Mouse (Mus musculus): Measurements from ENCODE around the gene Jarid2. TPM values are rescaled to one million over a fixed set of nuclear protein-coding genes. Genes with fewer than 3 reads are reported as not detected.

Gene Jarid2
- total RNA-seq, 1 experiment = 190 TPM

DNA sequence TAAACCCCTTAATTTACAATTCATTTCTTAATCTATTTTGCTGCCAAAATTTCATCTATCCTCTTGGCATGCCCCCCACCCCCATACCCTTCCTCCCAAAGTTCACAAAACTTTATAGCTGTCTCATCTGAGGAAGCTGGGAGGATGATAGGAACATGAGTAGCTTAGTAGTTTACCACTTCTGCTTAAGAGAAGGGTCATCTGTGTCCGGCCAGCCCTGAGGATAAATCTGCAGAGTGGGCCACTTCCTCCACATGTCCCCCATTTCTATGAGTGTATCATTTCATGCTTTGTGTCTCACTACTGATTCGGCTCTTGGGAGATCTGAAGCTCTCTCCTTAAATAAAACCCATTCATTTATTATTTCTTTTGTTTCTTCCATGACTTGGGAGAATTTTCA, 102.8 kb downstream of the Jarid2 start:
- TF ChIP-seq HCFC1 (IDR thresholded peaks at IDR 0.05; ENCODE audit: borderline replicate concordance, insufficient read depth, low read length) = no peak
- no peak for TF ChIP-seq ZNF384 (IDR thresholded peaks at IDR 0.05; ENCODE audit: low read depth, low read length)
- TF ChIP-seq CHD2 (IDR thresholded peaks at IDR 0.05; ENCODE audit: low read depth, low read length) = no peak
- TF ChIP-seq MAFK (IDR thresholded peaks at IDR 0.05; ENCODE audit: insufficient read depth, low read depth, low read length) = no peak
- no peak for TF ChIP-seq ZC3H11A (IDR thresholded peaks at IDR 0.05; ENCODE audit: borderline replicate concordance, low read depth, low read length)
- H3K27ac ChIP-seq (ENCODE audit: insufficient read depth, low read depth, low read length, poor library complexity, severe bottlenecking) = no peak overlapping the region
- in situ Hi-C loops (cut with MboI; ENCODE audit: low sequenced_read_pairs in 2 of 2, unreplicated experiment in 2 of 2) = no loop called here
- peaks cover 5 to 15% of the 10 kb centered on the region in 2 experiments; a peak in 3 of 4 replicates for H3K4me1 ChIP-seq (ENCODE audit: control insufficient read depth in 2 of 2, insufficient read depth in 2 of 2, low read length in 2 of 2, poor library complexity in 1 of 2)
- H3K9ac ChIP-seq (ENCODE audit: insufficient read depth, low read depth, low read length, poor library complexity, severe bottlenecking) = no peak overlapping the region
- peaks cover 9% of the 10 kb centered on the region for H3K36me3 ChIP-seq (ENCODE audit: control insufficient read depth, insufficient read depth, low read length, poor library complexity, severe bottlenecking)
- no peak for DNase-seq (ENCODE audit: low read depth, low spot score)
- H3K4me3 ChIP-seq (ENCODE audit: insufficient read depth in 1 of 2, low read depth in 1 of 2, low read length in 2 of 2, poor library complexity in 1 of 2, severe bottlenecking in 1 of 2) = no peak overlapping the region
- no peaks in the 10 kb centered on the region for H3K9me3 ChIP-seq (ENCODE audit: control insufficient read depth, insufficient read depth, low read depth, low read length)

DNA sequence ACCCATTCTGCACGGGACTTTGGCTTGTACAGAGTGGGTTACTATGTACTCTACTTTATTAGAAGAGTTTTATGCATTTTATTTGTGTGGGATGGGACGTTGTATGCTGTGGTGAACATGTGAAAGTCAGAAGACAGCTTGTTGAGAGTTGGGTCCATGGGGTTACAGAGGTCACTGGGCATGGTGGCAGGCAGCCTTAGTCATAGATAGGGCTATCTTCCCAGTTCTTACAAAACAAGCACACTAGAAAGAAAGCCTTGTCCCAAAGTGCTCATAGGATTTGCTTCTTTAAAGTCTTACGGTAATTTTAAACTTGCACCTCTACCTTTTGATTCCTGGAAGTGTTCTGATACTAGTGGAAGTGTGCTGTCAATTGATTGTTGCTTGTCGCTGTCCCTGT, 103.6 kb downstream of the Jarid2 start:
- peaks cover 9% of the 10 kb centered on the region for H3K36me3 ChIP-seq (ENCODE audit: control insufficient read depth, insufficient read depth, low read length, poor library complexity, severe bottlenecking)
- no peak overlapping the region for H3K9ac ChIP-seq (ENCODE audit: insufficient read depth, low read depth, low read length, poor library complexity, severe bottlenecking)
- H3K27ac ChIP-seq (ENCODE audit: insufficient read depth, low read depth, low read length, poor library complexity, severe bottlenecking) = no peak overlapping the region
- in situ Hi-C loops (cut with MboI; ENCODE audit: low sequenced_read_pairs in 2 of 2, unreplicated experiment in 2 of 2) = no loop called here
- H3K4me1 ChIP-seq (ENCODE audit: control insufficient read depth in 2 of 2, insufficient read depth in 2 of 2, low read length in 2 of 2, poor library complexity in 1 of 2) = peaks cover 5 to 19% of the 10 kb centered on the region in 2 experiments; a peak in 3 of 4 replicates
- DNase-seq (ENCODE audit: low read depth, low spot score) = no peak
- H3K4me3 ChIP-seq (ENCODE audit: insufficient read depth in 1 of 2, low read depth in 1 of 2, low read length in 2 of 2, poor library complexity in 1 of 2, severe bottlenecking in 1 of 2) = no peak overlapping the region
- H3K9me3 ChIP-seq (ENCODE audit: control insufficient read depth, insufficient read depth, low read depth, low read length) = no peaks in the 10 kb centered on the region
- no peak for TF ChIP-seq ZC3H11A (IDR thresholded peaks at IDR 0.05; ENCODE audit: borderline replicate concordance, low read depth, low read length)
- TF ChIP-seq MAFK (IDR thresholded peaks at IDR 0.05; ENCODE audit: insufficient read depth, low read depth, low read length) = no peak
- no peak for TF ChIP-seq HCFC1 (IDR thresholded peaks at IDR 0.05; ENCODE audit: borderline replicate concordance, insufficient read depth, low read length)
- TF ChIP-seq CHD2 (IDR thresholded peaks at IDR 0.05; ENCODE audit: low read depth, low read length) = no peak
- TF ChIP-seq ZNF384 (IDR thresholded peaks at IDR 0.05; ENCODE audit: low read depth, low read length) = no peak

DNA sequence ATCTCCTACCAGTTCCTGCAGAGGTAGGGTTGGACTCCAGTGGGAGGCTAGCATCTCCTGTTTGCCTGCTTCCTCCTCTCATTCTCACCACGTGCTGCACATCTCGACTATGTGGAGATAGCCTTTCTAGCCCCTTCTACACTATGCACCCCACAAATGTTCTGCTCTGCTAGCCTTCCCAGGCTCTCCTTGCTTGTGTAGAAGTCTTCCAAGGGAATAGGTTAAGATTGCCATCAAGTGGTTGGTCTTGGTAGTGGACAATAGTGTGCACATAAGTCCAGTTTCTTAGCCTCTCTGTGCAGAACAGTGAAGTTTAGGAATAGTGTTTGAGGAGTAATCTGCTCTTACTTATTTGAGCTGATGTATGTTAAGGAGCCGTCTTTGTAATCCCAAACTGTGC, 104.1 kb downstream of the Jarid2 start:
- TF ChIP-seq MAFK (IDR thresholded peaks at IDR 0.05; ENCODE audit: insufficient read depth, low read depth, low read length) = no peak
- TF ChIP-seq CHD2 (IDR thresholded peaks at IDR 0.05; ENCODE audit: low read depth, low read length) = no peak
- no peak for DNase-seq (ENCODE audit: low read depth, low spot score)
- Histone ChIP-seq H3K9ac (ENCODE audit: insufficient read depth, low read depth, low read length, poor library complexity, severe bottlenecking) (no peak overlapping the region), H3K36me3 (ENCODE audit: control insufficient read depth, insufficient read depth, low read length, poor library complexity, severe bottlenecking) (peaks cover 9% of the 10 kb centered on the region), H3K27ac (ENCODE audit: insufficient read depth, low read depth, low read length, poor library complexity, severe bottlenecking) (no peak overlapping the region), H3K9me3 (ENCODE audit: control insufficient read depth, insufficient read depth, low read depth, low read length) (no peaks in the 10 kb centered on the region), H3K4me3 (ENCODE audit: insufficient read depth in 1 of 2, low read depth in 1 of 2, low read length in 2 of 2, poor library complexity in 1 of 2, severe bottlenecking in 1 of 2) (no peak overlapping the region), H3K4me1 (ENCODE audit: control insufficient read depth in 2 of 2, insufficient read depth in 2 of 2, low read length in 2 of 2, poor library complexity in 1 of 2) (peaks cover 8 to 19% of the 10 kb centered on the region in 2 experiments)
- in situ Hi-C loops (cut with MboI; ENCODE audit: low sequenced_read_pairs in 2 of 2, unreplicated experiment in 2 of 2) = no loop called here

DNA sequence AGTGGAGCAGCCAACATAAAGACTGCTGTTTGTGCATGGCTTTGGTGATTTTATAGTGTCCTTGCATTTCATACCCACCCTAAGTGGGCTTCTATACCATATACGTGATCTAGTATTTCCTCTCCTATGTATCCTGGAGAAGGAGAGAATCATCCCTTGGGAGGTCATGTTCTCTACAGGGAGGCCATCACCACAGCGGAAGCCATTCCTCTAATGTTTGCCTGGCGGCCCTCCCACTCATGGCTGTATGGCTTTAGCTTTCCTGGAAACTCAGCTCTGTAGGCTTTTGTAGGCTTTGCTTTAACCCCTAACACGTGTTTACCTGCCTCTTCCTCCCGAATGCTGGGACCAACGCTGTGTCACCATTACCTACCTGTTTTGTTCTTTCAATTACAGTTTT, 108.2 kb downstream of the Jarid2 start:
- in situ Hi-C loops (cut with MboI; ENCODE audit: low sequenced_read_pairs in 2 of 2, unreplicated experiment in 2 of 2) = no loop called here
- no peaks in the 10 kb centered on the region for H3K9me3 ChIP-seq (ENCODE audit: control insufficient read depth, insufficient read depth, low read depth, low read length)
- peaks cover 13 to 19% of the 10 kb centered on the region in 2 experiments for H3K4me1 ChIP-seq (ENCODE audit: control insufficient read depth in 2 of 2, insufficient read depth in 2 of 2, low read length in 2 of 2, poor library complexity in 1 of 2)
- no peak overlapping the region; the same call in 1 of the 2 replicates for H3K27ac ChIP-seq (ENCODE audit: insufficient read depth, low read depth, low read length, poor library complexity, severe bottlenecking)
- H3K4me3 ChIP-seq (ENCODE audit: insufficient read depth in 1 of 2, low read depth in 1 of 2, low read length in 2 of 2, poor library complexity in 1 of 2, severe bottlenecking in 1 of 2) = no peak overlapping the region
- no peak overlapping the region for H3K9ac ChIP-seq (ENCODE audit: insufficient read depth, low read depth, low read length, poor library complexity, severe bottlenecking)
- TF ChIP-seq MAFK (IDR thresholded peaks at IDR 0.05; ENCODE audit: insufficient read depth, low read depth, low read length) (no peak), CHD2 (IDR thresholded peaks at IDR 0.05; ENCODE audit: low read depth, low read length) (no peak), HCFC1 (IDR thresholded peaks at IDR 0.05; ENCODE audit: borderline replicate concordance, insufficient read depth, low read length) (no peak), ZNF384 (IDR thresholded peaks at IDR 0.05; ENCODE audit: low read depth, low read length) (no peak), ZC3H11A (IDR thresholded peaks at IDR 0.05; ENCODE audit: borderline replicate concordance, low read depth, low read length) (no peak)
- H3K36me3 ChIP-seq (ENCODE audit: control insufficient read depth, insufficient read depth, low read length, poor library complexity, severe bottlenecking) = peaks cover 7% of the 10 kb centered on the region
- DNase-seq (ENCODE audit: low read depth, low spot score) = no peak

Data from ES-E14 (cell line).